Mouse (Mus musculus): Measurements from ENCODE around the gene Gm17124.
"Not testable (repeated sequence)": the region's sequence is repeated elsewhere in the genome, so short reads cannot be mapped to it uniquely, and the experiment has no call there.

Gene Gm17124

GRCm38 (mm10) chr14:42599782-42600181, at the start of gene Gm17124:
TSS of gene Gm17124 (minus strand) at chr14:42599882.
- DNase-seq (ENCODE audit: low read depth), result not testable (repeated sequence)

GRCm38 (mm10) chr14:42641817-42642216, 42.1 kb upstream of the Gm17124 start, which contains the start of gene Gm3633:
TSS of gene Gm3633 (minus strand) at chr14:42641917.
- not testable (repeated sequence) for DNase-seq (ENCODE audit: low read depth)

All from c-Kit-positive CD71-negative TER-119-negative erythroid progenitor cells, embryonic 14.5 days (primary cell).